Comparison of ENCODE assay signal across 8 mouse cellular contexts in the genomic region with DNA sequence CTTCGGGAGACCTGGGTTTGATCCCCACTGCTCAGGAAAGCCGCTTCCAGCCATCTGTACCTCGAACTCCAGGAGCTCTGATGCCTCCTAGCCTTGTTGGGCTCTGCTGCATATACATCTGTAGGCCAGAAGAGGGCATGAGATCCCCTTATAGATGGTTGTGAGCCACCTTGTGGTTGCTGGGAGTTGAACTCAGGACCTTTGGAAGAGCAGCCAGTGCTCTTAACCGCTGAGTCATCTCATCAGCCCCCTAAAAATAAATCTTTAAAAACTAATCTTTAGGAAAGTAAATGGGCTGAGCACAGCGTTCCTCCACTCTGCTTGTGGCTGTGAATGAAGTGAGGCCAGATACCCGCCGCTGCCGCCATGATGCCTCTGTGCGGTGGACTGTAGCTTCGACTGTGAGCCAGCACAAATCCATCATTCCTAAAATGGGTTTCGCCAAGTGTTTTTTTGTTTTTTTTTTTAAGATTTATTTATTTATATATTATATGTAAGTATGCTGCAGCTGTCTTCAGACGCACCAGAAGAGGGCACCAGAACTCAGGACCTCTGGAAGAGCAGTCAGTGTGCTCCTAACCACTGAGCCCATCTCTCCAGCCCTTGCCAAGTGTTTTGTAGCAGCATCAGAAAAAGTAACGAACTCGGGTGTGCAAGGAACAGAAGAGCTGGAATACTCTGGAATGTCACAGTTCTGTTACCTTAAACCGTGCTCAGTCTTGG. TPM values are rescaled to one million over a fixed set of nuclear protein-coding genes. Genes with fewer than 3 reads are reported as not detected.
A peak's percentile ranks its signal among the peaks of the same experiment; 100 is the strongest.
DNase-seq lines count a peak whose midpoint lies in the region; ATAC-seq and TF ChIP-seq lines count a peak whose summit lies in the region.

No protein-coding gene starts in this region.

- POLR2A ChIA-PET in Patski (lab: Charles Lee) = interaction anchor here (0.7 to 1.1 kb wide), 2 partner anchors 61 to 92 kb away, joined by 3 to 4 read pairs; no protein-coding TSS in a partner anchor

- no peak overlapping the region for H3K9ac ChIP-seq in forebrain, embryonic 14.5 days (ENCODE audit: low read length)
- H3K9ac ChIP-seq in forebrain, embryonic 13.5 days = no peak overlapping the region
- H3K9ac ChIP-seq in midbrain, embryonic 16.5 days (ENCODE audit: low read depth, low read length) = no peak overlapping the region

- peak; percentile 79 for TF ChIP-seq CTCF in Patski (IDR thresholded peaks at IDR 0.05)

- ATAC-seq in forebrain, embryonic 14.5 days = no peak
- ATAC-seq in forebrain, embryonic 13.5 days = no peak
- no peak for ATAC-seq in midbrain, embryonic 16.5 days
- peak; percentile 41 for ATAC-seq in Patski

- WGBS in forebrain, embryonic 14.5 days = 64% methylated on average over 15 of the region's 15 CpGs
- 59% methylated on average over 15 of the region's 15 CpGs for WGBS in forebrain, embryonic 13.5 days
- WGBS in midbrain, embryonic 10.5 days = 60% methylated on average over 15 of the region's 15 CpGs
- WGBS in midbrain, embryonic 16.5 days = 59% methylated on average over 15 of the region's 15 CpGs

- no peaks in the 10 kb centered on the region for H3K4me1 ChIP-seq in forebrain, embryonic 14.5 days (ENCODE audit: control insufficient read depth, insufficient read depth, low read length)
- H3K4me1 ChIP-seq in forebrain, embryonic 13.5 days = peaks cover 3% of the 10 kb centered on the region; the same call in 1 of the 2 replicates
- H3K4me1 ChIP-seq in midbrain, embryonic 10.5 days = peaks cover 8% of the 10 kb centered on the region
- peaks cover 4% of the 10 kb centered on the region; the same call in 1 of the 2 replicates for H3K4me1 ChIP-seq in midbrain, embryonic 16.5 days (ENCODE audit: control insufficient read depth, insufficient read depth, low read length)

- H3K36me3 ChIP-seq in forebrain, embryonic 14.5 days (ENCODE audit: control insufficient read depth, insufficient read depth, low read length) = no peaks in the 10 kb centered on the region
- H3K36me3 ChIP-seq in forebrain, embryonic 13.5 days (ENCODE audit: poor library complexity, severe bottlenecking) = no peaks in the 10 kb centered on the region
- H3K36me3 ChIP-seq in midbrain, embryonic 10.5 days = no peaks in the 10 kb centered on the region
- no peaks in the 10 kb centered on the region for H3K36me3 ChIP-seq in midbrain, embryonic 16.5 days (ENCODE audit: control insufficient read depth, insufficient read depth, low read length)

- intact Hi-C loops in heart, postnatal 14 days (cut with DNase I) = loop anchor here (1.0 to 10.0 kb wide), 5 partner anchors 52 to 330 kb away; a partner anchor contains a TSS

- peak; percentile 36 for DNase-seq in forebrain, embryonic 14.5 days (ENCODE audit: low spot score)
- peak; percentile 22 for DNase-seq in midbrain, embryonic 10.5 days (ENCODE audit: low spot score)
- no peak for DNase-seq in Patski (ENCODE audit: low read depth, low spot score)
- peak; percentile 50 to 64 for DNase-seq in heart, postnatal 14 days
- peak; percentile 45 for DNase-seq in mesoderm, embryonic 11.5 days (ENCODE audit: low read depth, low spot score)
- no peak for DNase-seq in cerebellum, adult 18-20 months

- no peaks in the 10 kb centered on the region for H3K27me3 ChIP-seq in forebrain, embryonic 14.5 days (replicated peaks; ENCODE audit: control insufficient read depth, insufficient read depth, low read length)
- 0 out of 2 replicates have a peak, but pooled peaks cover 3% of the 10 kb centered on the region for H3K27me3 ChIP-seq in forebrain, embryonic 13.5 days
- peaks cover 24% of the 10 kb centered on the region for H3K27me3 ChIP-seq in midbrain, embryonic 10.5 days (ENCODE audit: low read depth, poor library complexity, severe bottlenecking)
- H3K27me3 ChIP-seq in midbrain, embryonic 16.5 days (ENCODE audit: control insufficient read depth, insufficient read depth, low read depth, low read length) = no peaks in the 10 kb centered on the region; the same call in 1 of the 2 replicates
- no peaks in the 10 kb centered on the region for H3K27me3 ChIP-seq in Patski

- CTCF ChIA-PET in Patski (lab: Charles Lee) = interaction anchor here (0.7 to 4.2 kb wide), 31 partner anchors 10 to 332 kb away, joined by 3 to 32 read pairs (median 4); a partner anchor contains a TSS

- H3K27ac ChIP-seq in forebrain, embryonic 14.5 days (ENCODE audit: low read depth, low read length) = no peak overlapping the region
- no peak overlapping the region for H3K27ac ChIP-seq in forebrain, embryonic 13.5 days
- H3K27ac ChIP-seq in midbrain, embryonic 10.5 days (replicated peaks) = no peak overlapping the region
- no peak overlapping the region for H3K27ac ChIP-seq in midbrain, embryonic 16.5 days (ENCODE audit: low read length)

- in situ Hi-C loops in Patski (cut with MboI; ENCODE audit: low pct_unique_long_range_greater_than_20kb) = loop anchor here (5.0 to 10.0 kb wide), 4 partner anchors 58 to 327 kb away; a partner anchor contains a TSS

- no peak overlapping the region for H3K4me2 ChIP-seq in forebrain, embryonic 14.5 days (ENCODE audit: low read length)
- no peak overlapping the region for H3K4me2 ChIP-seq in forebrain, embryonic 13.5 days
- no peak overlapping the region for H3K4me2 ChIP-seq in midbrain, embryonic 16.5 days (ENCODE audit: low read length)

- no peaks in the 10 kb centered on the region for H3K9me3 ChIP-seq in forebrain, embryonic 14.5 days (replicated peaks; ENCODE audit: control insufficient read depth, low read length)
- no peaks in the 10 kb centered on the region for H3K9me3 ChIP-seq in forebrain, embryonic 13.5 days (replicated peaks)
- no peaks in the 10 kb centered on the region for H3K9me3 ChIP-seq in midbrain, embryonic 10.5 days (replicated peaks)
- no peaks in the 10 kb centered on the region for H3K9me3 ChIP-seq in midbrain, embryonic 16.5 days (replicated peaks; ENCODE audit: control insufficient read depth, low read length, poor library complexity, severe bottlenecking)

- H3K4me3 ChIP-seq in forebrain, embryonic 14.5 days (ENCODE audit: low read depth, low read length) = no peak overlapping the region
- no peak overlapping the region for H3K4me3 ChIP-seq in forebrain, embryonic 13.5 days
- H3K4me3 ChIP-seq in midbrain, embryonic 10.5 days = no peak overlapping the region
- no peak overlapping the region for H3K4me3 ChIP-seq in midbrain, embryonic 16.5 days (ENCODE audit: low read depth, low read length)

RNA-seq across cellular contexts. Expression of a gene that starts 10.8 kb away (rescaled TPM):
- polyA plus RNA-seq in forebrain, embryonic 14.5 days (2014; fragmentation: Nextera tagmentation; extraction: Ambion mirVana) = 0.15 TPM in 1 of 2 replicates, not detected in the other
- polyA plus RNA-seq in forebrain, embryonic 13.5 days (2015; fragmentation: Nextera tagmentation; extraction: Ambion mirVana) = not detected in 2 replicates
- polyA plus RNA-seq in midbrain, embryonic 10.5 days (2016; fragmentation: Nextera tagmentation; extraction: Ambion mirVana) = 0.11 TPM in 1 of 2 replicates, not detected in the other
- polyA plus RNA-seq in midbrain, embryonic 16.5 days (2015; fragmentation: Nextera tagmentation; extraction: Ambion mirVana) = not detected in 2 replicates
- polyA plus RNA-seq in Patski (2021) = not detected
- total RNA-seq in heart, postnatal 14 days (2021) = not detected

RNA-seq across cellular contexts. Expression of a gene that starts 38.2 kb away (rescaled TPM):
- polyA plus RNA-seq in forebrain, embryonic 14.5 days (2014; fragmentation: Nextera tagmentation; extraction: Ambion mirVana) = 0.24 and 0.37 TPM in 2 replicates
- 1.5 and 2.0 TPM in 2 replicates for polyA plus RNA-seq in forebrain, embryonic 13.5 days (2015; fragmentation: Nextera tagmentation; extraction: Ambion mirVana)
- polyA plus RNA-seq in midbrain, embryonic 10.5 days (2016; fragmentation: Nextera tagmentation; extraction: Ambion mirVana) = 2.1 and 2.2 TPM in 2 replicates
- polyA plus RNA-seq in midbrain, embryonic 16.5 days (2015; fragmentation: Nextera tagmentation; extraction: Ambion mirVana) = 1.1 and 2.0 TPM in 2 replicates
- polyA plus RNA-seq in Patski (2021) = 0.33 TPM
- 1 to 10 TPM in 1 of 2 experiments, under 1 TPM in 1; 0.91 to 7.5 TPM for total RNA-seq in heart, postnatal 14 days (2021)

RNA-seq across cellular contexts. Expression of a gene that starts 38.7 kb away (rescaled TPM):
- polyA plus RNA-seq in forebrain, embryonic 14.5 days (2014; fragmentation: Nextera tagmentation; extraction: Ambion mirVana) = 10.8 and 12.9 TPM in 2 replicates
- polyA plus RNA-seq in forebrain, embryonic 13.5 days (2015; fragmentation: Nextera tagmentation; extraction: Ambion mirVana) = 10.2 and 12.3 TPM in 2 replicates
- polyA plus RNA-seq in midbrain, embryonic 10.5 days (2016; fragmentation: Nextera tagmentation; extraction: Ambion mirVana) = 21.2 and 23.5 TPM in 2 replicates
- polyA plus RNA-seq in midbrain, embryonic 16.5 days (2015; fragmentation: Nextera tagmentation; extraction: Ambion mirVana) = 12.8 and 16.0 TPM in 2 replicates
- polyA plus RNA-seq in Patski (2021) = 164 TPM
- total RNA-seq in heart, postnatal 14 days (2021) = 10 to 100 TPM; 34.6 to 36.0 TPM

RNA-seq across cellular contexts. Expression of a gene that starts 43.3 kb away (rescaled TPM):
- polyA plus RNA-seq in forebrain, embryonic 14.5 days (2014; fragmentation: Nextera tagmentation; extraction: Ambion mirVana) = 1.8 and 2.6 TPM in 2 replicates
- polyA plus RNA-seq in forebrain, embryonic 13.5 days (2015; fragmentation: Nextera tagmentation; extraction: Ambion mirVana) = 2.2 and 3.1 TPM in 2 replicates
- 1.5 and 2.0 TPM in 2 replicates for polyA plus RNA-seq in midbrain, embryonic 10.5 days (2016; fragmentation: Nextera tagmentation; extraction: Ambion mirVana)
- polyA plus RNA-seq in midbrain, embryonic 16.5 days (2015; fragmentation: Nextera tagmentation; extraction: Ambion mirVana) = 7.4 and 8.3 TPM in 2 replicates
- 18.2 TPM for polyA plus RNA-seq in Patski (2021)
- 1 to 10 TPM; 4.0 to 4.3 TPM for total RNA-seq in heart, postnatal 14 days (2021)

RNA-seq across cellular contexts. Expression of a gene that starts 45.5 kb away (rescaled TPM):
- 0.29 and 0.37 TPM in 2 replicates for polyA plus RNA-seq in forebrain, embryonic 14.5 days (2014; fragmentation: Nextera tagmentation; extraction: Ambion mirVana)
- polyA plus RNA-seq in forebrain, embryonic 13.5 days (2015; fragmentation: Nextera tagmentation; extraction: Ambion mirVana) = 0.13 and 0.26 TPM in 2 replicates
- 0.25 and 0.48 TPM in 2 replicates for polyA plus RNA-seq in midbrain, embryonic 10.5 days (2016; fragmentation: Nextera tagmentation; extraction: Ambion mirVana)
- polyA plus RNA-seq in midbrain, embryonic 16.5 days (2015; fragmentation: Nextera tagmentation; extraction: Ambion mirVana) = 0.67 and 1.1 TPM in 2 replicates
- 1.8 TPM for polyA plus RNA-seq in Patski (2021)
- 1 to 10 TPM in 1 of 2 experiments, under 1 TPM in 1; 1.00 to 1.1 TPM for total RNA-seq in heart, postnatal 14 days (2021)

Comparison
In these comparisons a context has a peak if more than half of its experiments do, and no peak if none do; other contexts are left out.
1. DNase-seq: peak in forebrain, embryonic 14.5 days (single experiment), midbrain, embryonic 10.5 days (single experiment), heart, postnatal 14 days (2 of 2) and mesoderm, embryonic 11.5 days (single experiment); none in Patski (single experiment) and cerebellum, adult 18-20 months (0 of 2).